Mouse (Mus musculus): ENCODE measurements around the gene Dapk1.

DNA sequence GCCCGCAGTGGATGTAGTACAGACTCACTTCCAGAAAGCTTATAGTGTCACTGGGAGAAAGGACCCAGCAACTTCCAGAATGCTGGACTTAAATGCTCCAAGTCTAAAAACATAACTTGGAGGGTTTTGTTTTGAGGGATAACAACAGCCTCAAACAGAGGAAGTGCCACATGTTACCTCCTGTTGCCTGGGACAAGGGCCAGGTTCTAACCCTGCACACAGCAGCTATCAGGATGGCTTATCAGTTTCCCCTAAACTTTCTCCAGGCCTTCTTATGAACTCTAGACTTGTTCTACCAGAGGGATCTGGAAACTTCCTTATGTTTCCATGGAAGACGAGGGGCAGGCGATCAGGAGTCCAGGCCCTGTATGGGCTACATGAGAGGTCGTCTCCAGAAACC, 85.7 kb downstream of the Dapk1 start:
- TF ChIP-seq E2F4 (IDR thresholded peaks at IDR 0.05; ENCODE audit: insufficient read depth) (no peak), MYOG (IDR thresholded peaks at IDR 0.05; ENCODE audit: control insufficient read depth in 1 of 3, insufficient read depth in 1 of 3, insufficient read length in 2 of 3, low read depth in 2 of 3) (no peak), MAX (IDR thresholded peaks at IDR 0.05; ENCODE audit: low read depth) (no peak), POLR2A (IDR thresholded peaks at IDR 0.05; ENCODE audit: insufficient read length, low read depth) (no peak), POLR2AphosphoS2 (IDR thresholded peaks at IDR 0.05; ENCODE audit: insufficient read length, low read depth) (no peak), CEBPB (IDR thresholded peaks at IDR 0.05; ENCODE audit: insufficient read depth, poor library complexity, severe bottlenecking) (no peak), USF1 (IDR thresholded peaks at IDR 0.05; ENCODE audit: low read depth) (no peak), MYOD1 (IDR thresholded peaks at IDR 0.05; ENCODE audit: control insufficient read depth in 1 of 3, insufficient read length in 2 of 3, low read depth in 2 of 3) (no peak), TCF12 (IDR thresholded peaks at IDR 0.05; ENCODE audit: insufficient read depth, poor library complexity, severe bottlenecking) (no peak), REST (IDR thresholded peaks at IDR 0.05; ENCODE audit: insufficient read depth, insufficient read length) (no peak), SRF (IDR thresholded peaks at IDR 0.05; ENCODE audit: control insufficient read depth, insufficient read length, low read depth) (no peak)
